Mouse (Mus musculus) thymus, adult 2 months (tissue): ENCODE results near the gene Ambra1.

Experiments
- CTCF ChIP-seq: fragments of 200-500 bp; IDR thresholded peaks from 2 replicates; pipeline ENCODE4 v1.5.1; 2012; ENCODE audit warnings: mild to moderate bottlenecking, control low read depth, low read length, moderate library complexity, borderline replicate concordance; ENCODE audit not compliant: control insufficient read depth, poor library complexity, insufficient read depth; ENCODE audit errors: extremely low read depth
- POLR2A ChIP-seq: fragments of 200-500 bp; IDR thresholded peaks from 2 replicates; pipeline ENCODE4 v1.6.1; 2012; ENCODE audit warnings: mild to moderate bottlenecking, low read length, control low read depth, moderate library complexity; ENCODE audit not compliant: control insufficient read depth, poor library complexity, insufficient read depth; ENCODE audit errors: extremely low read depth

DNA sequence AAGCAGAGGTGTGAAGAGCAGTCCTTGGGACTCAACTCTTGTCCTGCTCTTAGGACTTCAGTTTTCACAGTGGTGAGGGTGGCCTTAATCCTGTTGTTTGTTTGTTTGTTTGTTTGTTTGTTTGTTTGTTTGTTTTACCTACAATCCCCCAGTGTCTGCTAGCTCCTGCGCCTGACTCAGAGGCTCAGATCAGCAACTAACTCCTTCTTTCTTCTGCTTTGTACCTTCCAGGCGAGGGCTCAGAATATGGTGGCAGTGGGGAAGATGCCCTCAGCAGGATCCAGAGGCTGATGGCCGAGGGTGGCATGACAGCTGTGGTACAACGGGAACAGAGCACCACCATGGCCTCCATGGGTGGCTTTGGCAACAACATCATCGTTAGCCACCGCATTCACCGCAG, 187.2 kb downstream of the Ambra1 start:
- TF ChIP-seq CTCF (no peak), POLR2A (no peak)
